ENCODE assay signal across 24 mouse cellular contexts in genomic region chr9:40603521-40603920, GRCm38 (mm10).
"Had no signal": no experiment of that assay in that cellular context is flagged by ENCODE, and none has a peak within 500 bp of the region (broad histone marks: within the 10 kb centered on the region; RNA-seq: fewer than 3 reads in every experiment).

No protein-coding gene starts in this region.

- H3K9ac ChIP-seq: heart, embryonic 13.5 days; heart, embryonic 15.5 days; hindbrain, embryonic 13.5 days; hindbrain, embryonic 15.5 days; limb, embryonic 13.5 days; limb, embryonic 15.5 days had no signal

- H3K9me3 ChIP-seq: heart, embryonic 13.5 days; heart, embryonic 15.5 days; hindbrain, embryonic 13.5 days; hindbrain, embryonic 15.5 days; limb, embryonic 15.5 days had no signal

- H3K36me3 ChIP-seq: heart, embryonic 13.5 days; heart, embryonic 15.5 days; hindbrain, embryonic 13.5 days; hindbrain, embryonic 15.5 days; limb, embryonic 13.5 days; limb, embryonic 15.5 days had no signal

- H3K27ac ChIP-seq: heart, adult 2 months; heart, embryonic 13.5 days; heart, embryonic 15.5 days; hindbrain, embryonic 13.5 days; hindbrain, embryonic 15.5 days; hindbrain, postnatal 0 days; layer of hippocampus, adult 2 months; limb, embryonic 13.5 days; limb, embryonic 15.5 days had no signal

- ATAC-seq: hindbrain, postnatal 0 days; intestine, embryonic 16.5 days had no signal

- H3K4me3 ChIP-seq: heart, adult 2 months; heart, embryonic 13.5 days; heart, embryonic 15.5 days; hindbrain, embryonic 13.5 days; hindbrain, embryonic 15.5 days; layer of hippocampus, adult 2 months; limb, embryonic 13.5 days; limb, embryonic 15.5 days had no signal

- DNase-seq: gastrocnemius, postnatal 14 days; gastrocnemius, postnatal 36 days; heart, adult 11 months; heart, adult 2 months; heart, postnatal 14 days; heart, postnatal 36 days; kidney, adult 11 months; kidney, adult 2 months; kidney, adult 9 months; kidney, postnatal 10 days; kidney, postnatal 25 days; kidney, postnatal 4 days; layer of hippocampus, postnatal 36 days; left cerebral cortex, postnatal 4 days had no signal

- H3K4me1 ChIP-seq: heart, embryonic 13.5 days; heart, embryonic 15.5 days; hindbrain, embryonic 13.5 days; hindbrain, embryonic 15.5 days; limb, embryonic 13.5 days; limb, embryonic 15.5 days had no signal

- H3K4me2 ChIP-seq: heart, embryonic 11.5 days; heart, embryonic 13.5 days; heart, embryonic 15.5 days; hindbrain, embryonic 13.5 days; hindbrain, embryonic 15.5 days; limb, embryonic 13.5 days; limb, embryonic 15.5 days had no signal

- H3K27me3 ChIP-seq: heart, embryonic 13.5 days; heart, embryonic 15.5 days; hindbrain, embryonic 13.5 days; hindbrain, embryonic 15.5 days; limb, embryonic 13.5 days; limb, embryonic 15.5 days had no signal
